Mouse (Mus musculus): ENCODE data around the gene Pspc1. TPM values are rescaled to one million over a fixed set of nuclear protein-coding genes. Genes with fewer than 3 reads are reported as not detected.
"Not testable (repeated sequence)": the region's sequence is repeated elsewhere in the genome, so short reads cannot be mapped to it uniquely, and the experiment has no call there.

The Pspc1 gene
- polyA plus RNA-seq, 1 experiment from 2014 or later: 42.6 TPM

- H3K27me3 ChIP-seq (ENCODE audit: low read depth, poor library complexity, severe bottlenecking): no peaks in the 10 kb centered on the region
- peaks cover 14% of the 10 kb centered on the region for H3K4me1 ChIP-seq
- H3K9me3 ChIP-seq (replicated peaks): no peaks in the 10 kb centered on the region
- peak overlapping the region; percentile 96 for H3K4me3 ChIP-seq
- H3K27ac ChIP-seq: no peak overlapping the region
- WGBS: 40% methylated on average over 11 of the region's 11 CpGs
- H3K36me3 ChIP-seq: peaks cover 24% of the 10 kb centered on the region
- no peak for DNase-seq (ENCODE audit: low spot score)
Observed at GRCm38 (mm10) chr14:56776571-56777238, 1.4 kb downstream of the Pspc1 start.

- no peak for DNase-seq (ENCODE audit: low spot score)
- Histone ChIP-seq H3K9me3 (replicated peaks) (no peaks in the 10 kb centered on the region), H3K4me3 (peak overlapping the region; percentile 96), H3K27me3 (ENCODE audit: low read depth, poor library complexity, severe bottlenecking) (no peaks in the 10 kb centered on the region), H3K27ac (no peak overlapping the region), H3K36me3 (peaks cover 37% of the 10 kb centered on the region), H3K4me1 (peaks cover 14% of the 10 kb centered on the region)
- WGBS: 85% methylated on average over 4 of the region's 4 CpGs
Observed at GRCm38 (mm10) chr14:56775416-56775815, 2.7 kb downstream of the Pspc1 start.

- 82% methylated on average over 2 of the region's 2 CpGs for WGBS
- not testable (repeated sequence) for H3K27me3 ChIP-seq (ENCODE audit: low read depth, poor library complexity, severe bottlenecking); H3K9me3 ChIP-seq (replicated peaks); H3K4me1 ChIP-seq; DNase-seq (ENCODE audit: low spot score); H3K4me3 ChIP-seq; H3K27ac ChIP-seq
- peaks cover 93% of the 10 kb centered on the region for H3K36me3 ChIP-seq
Observed at GRCm38 (mm10) chr14:56766438-56766837, 11.7 kb downstream of the Pspc1 start.

- not testable (repeated sequence) for H3K4me1 ChIP-seq; DNase-seq (ENCODE audit: low spot score); H3K4me3 ChIP-seq; H3K27me3 ChIP-seq (ENCODE audit: low read depth, poor library complexity, severe bottlenecking); H3K9me3 ChIP-seq (replicated peaks); H3K27ac ChIP-seq
- peaks cover 93% of the 10 kb centered on the region for H3K36me3 ChIP-seq
- WGBS: 94% methylated on average over 3 of the region's 3 CpGs
Observed at GRCm38 (mm10) chr14:56765117-56765516, 13.0 kb downstream of the Pspc1 start.

- no peak overlapping the region for H3K4me3 ChIP-seq
- peaks cover 88% of the 10 kb centered on the region for H3K36me3 ChIP-seq
- 96% methylated on average over 4 of the region's 4 CpGs for WGBS
- H3K9me3 ChIP-seq (replicated peaks): no peaks in the 10 kb centered on the region
- H3K27me3 ChIP-seq (ENCODE audit: low read depth, poor library complexity, severe bottlenecking): no peaks in the 10 kb centered on the region
- no peak for DNase-seq (ENCODE audit: low spot score)
- H3K4me1 ChIP-seq: no peaks in the 10 kb centered on the region
- H3K27ac ChIP-seq: no peak overlapping the region
Observed at GRCm38 (mm10) chr14:56751282-56751681, 26.8 kb downstream of the Pspc1 start.

GRCm38 (mm10) chr14:56740175-56740574, 37.9 kb downstream of the Pspc1 start:
- Histone ChIP-seq H3K4me1 (no peaks in the 10 kb centered on the region), H3K36me3 (peaks cover 51% of the 10 kb centered on the region), H3K4me3 (no peak overlapping the region), H3K9me3 (replicated peaks) (no peaks in the 10 kb centered on the region), H3K27ac (no peak overlapping the region), H3K27me3 (ENCODE audit: low read depth, poor library complexity, severe bottlenecking) (no peaks in the 10 kb centered on the region)
- DNase-seq (ENCODE audit: low spot score): no peak
- 93% methylated on average over 1 of the region's 1 CpGs for WGBS

- no peaks in the 10 kb centered on the region for H3K9me3 ChIP-seq (replicated peaks)
- no peaks in the 10 kb centered on the region for H3K4me1 ChIP-seq
- H3K27ac ChIP-seq: no peak overlapping the region
- no peak for DNase-seq (ENCODE audit: low spot score)
- H3K27me3 ChIP-seq (ENCODE audit: low read depth, poor library complexity, severe bottlenecking): no peaks in the 10 kb centered on the region
- H3K4me3 ChIP-seq: no peak overlapping the region
- WGBS: 98% methylated on average over 1 of the region's 1 CpGs
- H3K36me3 ChIP-seq: peaks cover 27% of the 10 kb centered on the region
Observed at GRCm38 (mm10) chr14:56726493-56726892, 51.6 kb downstream of the Pspc1 start.

- DNase-seq (ENCODE audit: low spot score): no peak
- H3K4me3 ChIP-seq: no peak overlapping the region
- WGBS: 68% methylated on average over 4 of the region's 4 CpGs
Observed at GRCm38 (mm10) chr14:56705687-56706086, 72.4 kb downstream of the Pspc1 start.

GRCm38 (mm10) chr14:56702644-56703043, 75.5 kb downstream of the Pspc1 start:
- Histone ChIP-seq H3K9me3 (replicated peaks) (no peaks in the 10 kb centered on the region), H3K4me1 (peaks cover 7% of the 10 kb centered on the region; the same call in 1 of the 2 replicates), H3K27ac (no peak overlapping the region), H3K4me3 (no peak overlapping the region), H3K36me3 (peaks cover 40% of the 10 kb centered on the region), H3K27me3 (ENCODE audit: low read depth, poor library complexity, severe bottlenecking) (no peaks in the 10 kb centered on the region)
- no peak for DNase-seq (ENCODE audit: low spot score)
- WGBS: 94% methylated on average over 4 of the region's 4 CpGs

More at GRCm38 (mm10) chr14:56705687-56706086, 72.4 kb downstream of the Pspc1 start:
- H3K36me3 ChIP-seq: peaks cover 23% of the 10 kb centered on the region
- no peaks in the 10 kb centered on the region for H3K9me3 ChIP-seq (replicated peaks)
- peaks cover 7% of the 10 kb centered on the region; the same call in 1 of the 2 replicates for H3K4me1 ChIP-seq
- no peaks in the 10 kb centered on the region for H3K27me3 ChIP-seq (ENCODE audit: low read depth, poor library complexity, severe bottlenecking)
- H3K27ac ChIP-seq: no peak overlapping the region

GRCm38 (mm10) chr14:56697836-56698235, 80.3 kb downstream of the Pspc1 start:
- H3K4me1 ChIP-seq: no peaks in the 10 kb centered on the region
- H3K4me3 ChIP-seq: no peak overlapping the region
- peaks cover 83% of the 10 kb centered on the region for H3K36me3 ChIP-seq
- H3K27me3 ChIP-seq (ENCODE audit: low read depth, poor library complexity, severe bottlenecking): no peaks in the 10 kb centered on the region
- DNase-seq (ENCODE audit: low spot score): no peak
- H3K27ac ChIP-seq: no peak overlapping the region
- 92% methylated on average over 5 of the region's 5 CpGs for WGBS
- H3K9me3 ChIP-seq (replicated peaks): no peaks in the 10 kb centered on the region

- no peak for DNase-seq (ENCODE audit: low spot score)
- Histone ChIP-seq H3K4me1 (no peaks in the 10 kb centered on the region), H3K9me3 (replicated peaks) (no peaks in the 10 kb centered on the region), H3K27ac (no peak overlapping the region), H3K36me3 (peaks cover 100% of the 10 kb centered on the region), H3K4me3 (no peak overlapping the region), H3K27me3 (ENCODE audit: low read depth, poor library complexity, severe bottlenecking) (no peaks in the 10 kb centered on the region)
- WGBS: 86% methylated on average over 3 of the region's 3 CpGs
Observed at GRCm38 (mm10) chr14:56695495-56695894, 82.6 kb downstream of the Pspc1 start.

- H3K4me1 ChIP-seq: no peaks in the 10 kb centered on the region
- H3K27me3 ChIP-seq (ENCODE audit: low read depth, poor library complexity, severe bottlenecking): no peaks in the 10 kb centered on the region
- whole genome bisulfite sequencing: 89% methylated on average over 1 of the region's 1 CpGs
- H3K27ac ChIP-seq: no peak overlapping the region
- H3K4me3 ChIP-seq: no peak overlapping the region
- H3K9me3 ChIP-seq (replicated peaks): no peaks in the 10 kb centered on the region
- peaks cover 100% of the 10 kb centered on the region for H3K36me3 ChIP-seq
- no peak for DNase-seq (ENCODE audit: low spot score)
Observed at GRCm38 (mm10) chr14:56689766-56690165, 88.3 kb downstream of the Pspc1 start.

GRCm38 (mm10) chr14:56689116-56689515, 89.0 kb downstream of the Pspc1 start:
- H3K27me3 ChIP-seq (ENCODE audit: low read depth, poor library complexity, severe bottlenecking): no peaks in the 10 kb centered on the region
- no peak overlapping the region for H3K27ac ChIP-seq
- no peaks in the 10 kb centered on the region for H3K4me1 ChIP-seq
- 94% methylated on average over 1 of the region's 1 CpGs for WGBS
- DNase-seq (ENCODE audit: low spot score): no peak
- H3K4me3 ChIP-seq: no peak overlapping the region
- no peaks in the 10 kb centered on the region for H3K9me3 ChIP-seq (replicated peaks)
- H3K36me3 ChIP-seq: peaks cover 100% of the 10 kb centered on the region

GRCm38 (mm10) chr14:56685426-56685825, 92.7 kb downstream of the Pspc1 start:
- Histone ChIP-seq H3K4me1 (no peaks in the 10 kb centered on the region), H3K36me3 (peaks cover 100% of the 10 kb centered on the region), H3K4me3 (no peak overlapping the region), H3K9me3 (replicated peaks) (no peaks in the 10 kb centered on the region), H3K27me3 (ENCODE audit: low read depth, poor library complexity, severe bottlenecking) (no peaks in the 10 kb centered on the region), H3K27ac (no peak overlapping the region)
- no peak for DNase-seq (ENCODE audit: low spot score)
- WGBS: 42% methylated on average over 1 of the region's 1 CpGs
